Mouse (Mus musculus): Measurements from ENCODE around the gene Get4. TPM values are rescaled to one million over a fixed set of nuclear protein-coding genes. Genes with fewer than 3 reads are reported as not detected.

The Get4 gene
- total and polyA plus RNA-seq, 3 experiments: 91.4 to 140 (median 96.4) TPM

DNA sequence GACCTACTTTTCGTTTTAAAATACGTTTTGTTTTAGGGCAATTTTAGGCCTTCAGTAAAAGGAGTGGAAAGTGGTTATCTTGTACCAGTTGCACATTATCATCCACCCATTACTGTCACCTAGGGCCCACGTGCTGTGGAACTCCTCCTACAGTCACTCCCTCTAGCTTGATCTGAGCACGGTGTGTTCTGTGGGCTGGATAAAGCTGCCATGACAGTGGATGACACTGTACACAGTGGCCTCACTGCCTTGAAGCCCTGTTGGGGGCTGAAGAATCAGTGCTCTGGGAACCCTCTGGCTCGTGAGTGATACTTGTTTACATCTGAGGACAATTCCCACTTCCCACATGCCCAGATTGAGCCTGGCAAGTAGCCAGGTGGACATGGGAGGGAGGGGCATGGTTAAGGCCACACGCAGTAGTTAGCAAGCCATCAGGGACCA is 1.2 kb downstream of the Get4 start:
- TF ChIP-seq MXI1 (IDR thresholded peaks at IDR 0.05; ENCODE audit: low read depth, low read length) (peak; percentile 89), MAX (IDR thresholded peaks at IDR 0.05; ENCODE audit: low read length) (peak; percentile 68), PAX5 (IDR thresholded peaks at IDR 0.05; ENCODE audit: low read length) (no peak), RAD21 (IDR thresholded peaks at IDR 0.05; ENCODE audit: low read depth, low read length) (no peak), MYC (IDR thresholded peaks at IDR 0.05; ENCODE audit: low read depth, low read length) (0 out of 2 replicates have a peak, but pooled peaks have one; percentile 36)
- Histone ChIP-seq H3K9me3 (replicated peaks; ENCODE audit: low read length) (no peaks in the 10 kb centered on the region), H3K4me1 (ENCODE audit: control insufficient read depth in 1 of 2, insufficient read depth in 2 of 2) (peaks cover 9 to 54% of the 10 kb centered on the region in 2 experiments), H3K27ac (ENCODE audit: insufficient read depth, low read depth) (peak overlapping the region; percentile 60; the same call in 1 of the 2 replicates), H3K36me3 (replicated peaks in 1 of 2; ENCODE audit: control insufficient read depth in 1 of 2, insufficient read depth in 1 of 2, low read length in 1 of 2) (peaks cover 11 to 57% of the 10 kb centered on the region in 2 experiments), H3K9ac (ENCODE audit: insufficient read depth, low read depth) (peak overlapping the region; percentile 84), H3K4me3 (replicated peaks in 1 of 3; ENCODE audit: low read depth in 2 of 3, low read length in 2 of 3, poor library complexity in 1 of 3) (peak overlapping the region; percentile 78 to 90 (median 81)), H3K4me2 (ENCODE audit: insufficient read depth, low read depth, poor library complexity, severe bottlenecking) (peak overlapping the region; percentile 88), H3K79me2 (replicated peaks; ENCODE audit: control insufficient read depth, extremely low read depth, insufficient read depth, poor library complexity, severe bottlenecking) (peaks cover 56% of the 10 kb centered on the region), H3K27me3 (replicated peaks) (no peaks in the 10 kb centered on the region)
- in situ Hi-C loops (cut with MboI; ENCODE audit: low pct_ligation_motif_present, low pct_unique_long_range_greater_than_20kb, low sequenced_read_pairs) (no loop called here), dilution Hi-C loops (cut with MboI; ENCODE audit: extremely low pct_ligation_motif_present, extremely low pct_unique_long_range_greater_than_20kb, low sequenced_read_pairs) (no loop called here)
- DNase-seq (ENCODE audit: extremely low read depth): peak; percentile 54

DNA sequence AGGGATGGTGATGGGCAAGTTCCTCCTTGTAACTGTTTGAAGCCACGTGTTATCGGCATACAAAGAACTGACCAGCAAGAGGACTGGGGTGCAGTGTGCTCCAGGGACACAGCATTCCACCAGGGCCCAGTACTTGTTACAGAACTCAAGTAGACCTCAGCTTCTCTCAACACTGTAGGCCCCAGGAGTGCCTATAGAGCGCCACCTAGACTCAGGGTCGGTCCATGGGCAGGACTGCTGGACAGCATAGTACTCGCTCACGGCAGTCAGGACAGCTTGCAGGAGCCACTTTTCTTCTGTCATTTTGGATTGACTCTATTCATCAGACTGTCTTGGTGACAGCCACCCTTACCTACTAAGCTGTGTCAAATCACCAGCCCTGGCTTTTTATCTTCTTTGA is 2.8 kb downstream of the Get4 start:
- Histone ChIP-seq H3K79me2 (replicated peaks; ENCODE audit: control insufficient read depth, extremely low read depth, insufficient read depth, poor library complexity, severe bottlenecking) (peaks cover 60% of the 10 kb centered on the region), H3K4me2 (ENCODE audit: insufficient read depth, low read depth, poor library complexity, severe bottlenecking) (no peak overlapping the region), H3K27ac (ENCODE audit: insufficient read depth, low read depth) (no peak overlapping the region), H3K27me3 (replicated peaks) (no peaks in the 10 kb centered on the region), H3K4me1 (ENCODE audit: control insufficient read depth in 1 of 2, insufficient read depth in 2 of 2) (peaks cover 9 to 49% of the 10 kb centered on the region in 2 experiments), H3K4me3 (replicated peaks in 1 of 3; ENCODE audit: low read depth in 2 of 3, low read length in 2 of 3, poor library complexity in 1 of 3) (no peak overlapping the region), H3K9ac (ENCODE audit: insufficient read depth, low read depth) (no peak overlapping the region), H3K9me3 (replicated peaks; ENCODE audit: low read length) (no peaks in the 10 kb centered on the region), H3K36me3 (replicated peaks in 1 of 2; ENCODE audit: control insufficient read depth in 1 of 2, insufficient read depth in 1 of 2, low read length in 1 of 2) (peaks cover 8 to 58% of the 10 kb centered on the region in 2 experiments)
- no peak for DNase-seq (ENCODE audit: extremely low read depth)
- TF ChIP-seq POLR2A (IDR thresholded peaks at IDR 0.05; ENCODE audit: low read depth, low read length) (no peak), RCOR1 (conservative IDR thresholded peaks at IDR 0.05; ENCODE audit: low read depth, low read length) (no peak), JUN (IDR thresholded peaks at IDR 0.05; ENCODE audit: insufficient read depth, low read depth, low read length) (no peak), MEF2A (IDR thresholded peaks at IDR 0.05; ENCODE audit: borderline replicate concordance, low read depth, low read length) (no peak), USF1 (IDR thresholded peaks at IDR 0.05; ENCODE audit: low read depth, low read length) (no peak), CTCF (conservative IDR thresholded peaks at IDR 0.05 in 1 of 2, IDR thresholded peaks at IDR 0.05 in 1 of 2; ENCODE audit: low read depth in 2 of 2, low read length in 2 of 2) (peak in 1 of 2 experiments; percentile 44; a peak in 2 of 4 replicates), SMC3 (IDR thresholded peaks at IDR 0.05; ENCODE audit: low read depth, low read length) (0 out of 2 replicates have a peak, but pooled peaks have one; percentile 4), SIN3A (IDR thresholded peaks at IDR 0.05; ENCODE audit: low read length) (no peak), IRF4 (IDR thresholded peaks at IDR 0.05; ENCODE audit: low read depth, low read length) (no peak), ZMIZ1 (IDR thresholded peaks at IDR 0.05; ENCODE audit: low read depth, low read length) (no peak), MXI1 (IDR thresholded peaks at IDR 0.05; ENCODE audit: low read depth, low read length) (no peak), USF2 (conservative IDR thresholded peaks at IDR 0.05; ENCODE audit: low read depth, low read length) (no peak), EP300 (IDR thresholded peaks at IDR 0.05; ENCODE audit: low read length) (no peak), MAZ (IDR thresholded peaks at IDR 0.05; ENCODE audit: low read depth, low read length) (no peak), POLR2AphosphoS2 (IDR thresholded peaks at IDR 0.05; ENCODE audit: low read depth, low read length) (no peak), HCFC1 (IDR thresholded peaks at IDR 0.05; ENCODE audit: low read depth, low read length) (no peak), ZNF384 (IDR thresholded peaks at IDR 0.05; ENCODE audit: low read depth, low read length) (no peak)
- dilution Hi-C loops (cut with MboI; ENCODE audit: extremely low pct_ligation_motif_present, extremely low pct_unique_long_range_greater_than_20kb, low sequenced_read_pairs): no loop called here
- in situ Hi-C loops (cut with MboI; ENCODE audit: low pct_ligation_motif_present, low pct_unique_long_range_greater_than_20kb, low sequenced_read_pairs): no loop called here
